Mouse (Mus musculus) ovary, postnatal 14 days (tissue): ENCODE results near the gene Zfp558.
"Not testable (repeated sequence)": the region's sequence is repeated elsewhere in the genome, so short reads cannot be mapped to it uniquely, and the experiment has no call there.

Experiments used
- DNase-seq: peaks from one replicate; pipeline ENCODE4 v3.0.0; 2022; ENCODE audit warnings: low spot score

Gene Zfp558

GRCm38 (mm10) chr9:18478168-18478567, at the start of gene Zfp558, which contains the start of gene Mbd3l1:
Zfp558 (minus strand) TSS chr9:18478268.
Mbd3l1 (plus strand) TSS chr9:18478359.
- DNase-seq, result no peak

- DNase-seq, result no peak
Measured at GRCm38 (mm10) chr9:18508098-18508497, 30.0 kb upstream of the Zfp558 start.

- peak; percentile 52 for DNase-seq
Measured at GRCm38 (mm10) chr9:18473324-18474128, 4.5 kb downstream of the Zfp558 start.

GRCm38 (mm10) chr9:18468005-18468404, 10.1 kb downstream of the Zfp558 start:
- DNase-seq, result no peak

GRCm38 (mm10) chr9:18467350-18467749, 10.7 kb downstream of the Zfp558 start:
- DNase-seq, result no peak

- DNase-seq, result no peak
Measured at GRCm38 (mm10) chr9:18456520-18456919, 21.5 kb downstream of the Zfp558 start.

GRCm38 (mm10) chr9:18431687-18432086, 46.4 kb downstream of the Zfp558 start:
- no peak for DNase-seq

- DNase-seq, result no peak
Measured at GRCm38 (mm10) chr9:18430354-18430753, 47.7 kb downstream of the Zfp558 start, which contains the start of gene Mbd3l2. Mbd3l2 (plus strand) TSS chr9:18430654.

GRCm38 (mm10) chr9:18412371-18412770, 65.7 kb downstream of the Zfp558 start:
- DNase-seq, result not testable (repeated sequence)
